Mouse (Mus musculus): ENCODE results near the gene Ets1.

DNA sequence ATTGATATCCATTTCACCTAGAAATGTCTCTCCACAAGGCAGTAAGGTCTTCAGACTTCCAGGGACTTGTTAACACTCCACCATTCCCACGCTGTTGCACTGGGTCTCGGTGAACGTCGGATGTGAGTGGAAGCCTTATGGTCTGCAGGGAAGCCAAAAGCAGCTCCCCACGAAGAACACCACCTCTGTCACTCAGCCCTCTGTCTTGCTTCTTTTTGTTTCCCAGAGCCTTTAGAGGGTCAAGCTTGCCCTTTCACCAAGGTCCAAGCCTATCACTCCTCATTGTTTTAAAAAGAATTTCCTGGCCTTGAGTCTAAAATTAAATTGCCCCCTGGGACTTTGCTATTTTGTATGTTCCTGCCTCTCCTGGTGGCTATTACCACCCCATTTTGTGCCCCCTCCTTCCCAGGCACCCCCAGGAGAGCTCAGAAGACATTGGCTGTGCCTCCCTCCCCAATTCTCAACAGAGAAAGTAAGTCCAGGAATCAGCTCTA is 20.4 kb downstream of the Ets1 start:
- TF ChIP-seq POLR2A (IDR thresholded peaks at IDR 0.05; ENCODE audit: borderline replicate concordance, control insufficient read depth, low read depth, low read length) (no peak), CTCF (IDR thresholded peaks at IDR 0.05; ENCODE audit: control insufficient read depth, insufficient read depth, low read length) (no peak)

Data from bone marrow, adult 2 months (tissue).